ENCODE assay signal across 18 mouse cellular contexts in genomic region chr9:42917911-42918310, GRCm38 (mm10). TPM values are rescaled to one million over a fixed set of nuclear protein-coding genes. Genes with fewer than 3 reads are reported as not detected.
DNase-seq lines count a peak whose midpoint lies in the region; ATAC-seq lines count a peak whose summit lies in the region.
"Had no signal": no experiment of that assay in that cellular context is flagged by ENCODE, and none has a peak within 500 bp of the region (broad histone marks: within the 10 kb centered on the region; RNA-seq: fewer than 3 reads in every experiment).

No protein-coding gene starts in this region.

- peak; percentile 90 for ATAC-seq in frontal cortex, adult (ENCODE audit: low TSS enrichment)
- no peak for ATAC-seq in megakaryocyte-erythroid progenitor cell, adult 5-6 weeks (replicated peaks; ENCODE audit: low FRiP score, low TSS enrichment, poor library complexity, severe bottlenecking)
- ATAC-seq: forebrain, postnatal 0 days had no signal

- intact Hi-C loops in left cerebral cortex, postnatal 25 days (cut with DNase I): loop anchor here (5.0 kb wide), 1 partner anchor 116 kb away; no protein-coding TSS in a partner anchor

- DNase-seq in frontal cortex, postnatal 14 days (ENCODE audit: low spot score in 2 of 2): no peak
- peak; percentile 74 for DNase-seq in right cerebral cortex, adult 18-20 months
- DNase-seq in right cerebral cortex, postnatal 4 days: no peak
- DNase-seq in left cerebral cortex, postnatal 25 days (ENCODE audit: low spot score in 2 of 2): peak; percentile 47 to 92
- no peak for DNase-seq in embryo, embryonic 10 days (ENCODE audit: low spot score)
- DNase-seq: adrenal gland, postnatal 14 days; cerebellum, adult 11 months; cerebellum, adult 9-11 months; forebrain, postnatal 0 days; gastrocnemius, postnatal 10 days; kidney, adult 8-10 months; kidney, postnatal 10 days; lung, adult 18-20 months; lung, postnatal 10 days; thymus, postnatal 36 days had no signal

RNA-seq across cellular contexts. Expression of gene Grik4, which starts 26.4 kb away (rescaled TPM):
- total RNA-seq in left cerebral cortex, postnatal 25 days (2021): 10 to 100 TPM; 17.7 to 18.5 TPM
- total RNA-seq in megakaryocyte-erythroid progenitor cell, adult 5-6 weeks (2014; fragmentation: Nextera tagmentation): not detected in 2 replicates
- total RNA-seq in megakaryocyte-erythroid progenitor cell, adult 5-6 weeks (2017): not detected in 2 replicates
- total RNA-seq: hematopoietic stem cell, adult 5-6 weeks had no signal

Comparison
In these comparisons a context has a peak if more than half of its experiments do, and no peak if none do; other contexts are left out.
1. DNase-seq: peak in right cerebral cortex, adult 18-20 months (single experiment) and left cerebral cortex, postnatal 25 days (2 of 2); none in frontal cortex, postnatal 14 days (0 of 2), right cerebral cortex, postnatal 4 days (single experiment) and embryo, embryonic 10 days (single experiment).
2. RNA of gene Grik4, which starts 26.4 kb away (total RNA-seq): 17.7 to 18.5 TPM in left cerebral cortex, postnatal 25 days; not detected in megakaryocyte-erythroid progenitor cell, adult 5-6 weeks; every median in the first group is over 10 times any median in the second.